Mouse (Mus musculus) ES-E14 (cell line): ENCODE data around the gene Fars2.
A peak's percentile ranks its signal among the peaks of the same experiment; 100 is the strongest.

Source experiments
- CHD2 ChIP-seq: IDR thresholded peaks from 2 replicates; pipeline ENCODE4 v1.6.1; 2014; ENCODE audit warnings: mild to moderate bottlenecking, low read depth, low read length, inconsistent platforms
- MAFK ChIP-seq: IDR thresholded peaks from 2 replicates; pipeline ENCODE4 v1.6.1; 2014; ENCODE audit warnings: mild to moderate bottlenecking, low read depth, low read length, inconsistent platforms; ENCODE audit not compliant: insufficient read depth
- ZNF384 ChIP-seq: IDR thresholded peaks from 2 replicates; pipeline ENCODE4 v1.6.1; 2012; ENCODE audit warnings: low read depth, low read length, inconsistent platforms

DNA sequence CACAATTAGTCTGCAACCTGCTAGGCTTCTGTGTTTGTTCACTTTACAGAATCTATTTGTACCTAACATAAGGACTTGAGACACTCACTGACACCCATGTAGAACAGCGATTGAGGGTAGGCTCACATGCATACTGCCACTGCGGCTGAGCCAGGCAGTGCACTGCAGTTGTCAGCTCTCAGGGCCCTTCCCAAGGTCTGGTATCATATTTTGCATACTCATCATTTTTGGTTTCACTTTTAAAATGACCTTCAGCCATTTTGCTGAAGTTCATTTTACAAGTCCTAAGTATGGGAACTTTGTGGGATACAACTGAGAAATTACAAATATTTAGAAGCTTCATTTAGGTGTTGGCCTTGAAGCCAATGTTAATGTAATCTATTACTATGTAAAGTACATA lies 73.4 kb downstream of the Fars2 start:
- TF ChIP-seq MAFK (peak; percentile 77), CHD2 (no peak), ZNF384 (no peak)
